Mouse (Mus musculus): Measurements from ENCODE around the gene Prn. TPM values are rescaled to one million over a fixed set of nuclear protein-coding genes. Genes with fewer than 3 reads are reported as not detected.
A peak's percentile ranks its signal among the peaks of the same experiment; 100 is the strongest.

Prn gene
- polyA plus RNA-seq, 1 experiment from 2014 or later, result not detected

GRCm38 (mm10) chr2:131993563-131994088 lies 83.9 kb downstream of the Prn start:
- Histone ChIP-seq H3K36me3 (replicated peaks; ENCODE audit: control insufficient read depth, insufficient read depth, low read depth, low read length) (no peaks in the 10 kb centered on the region), H3K9ac (replicated peaks; ENCODE audit: low read length) (no peak overlapping the region), H3K9me3 (replicated peaks; ENCODE audit: control insufficient read depth, low read length) (no peaks in the 10 kb centered on the region), H3K4me3 (ENCODE audit: low read depth, low read length) (no peak overlapping the region), H3K4me1 (ENCODE audit: control insufficient read depth, insufficient read depth, low read length) (no peaks in the 10 kb centered on the region), H3K27me3 (ENCODE audit: control insufficient read depth, insufficient read depth, low read length) (no peaks in the 10 kb centered on the region), H3K27ac (replicated peaks; ENCODE audit: low read depth, low read length) (no peak overlapping the region), H3K4me2 (ENCODE audit: low read depth, low read length) (no peak overlapping the region)
- DNase-seq (ENCODE audit: low spot score), result no peak
- ATAC-seq (replicated peaks; ENCODE audit: insufficient number of reproducible peaks, low FRiP score, low TSS enrichment, low read depth), result peak; percentile 73
- 40% methylated on average over 14 of the region's 14 CpGs for WGBS

DNA sequence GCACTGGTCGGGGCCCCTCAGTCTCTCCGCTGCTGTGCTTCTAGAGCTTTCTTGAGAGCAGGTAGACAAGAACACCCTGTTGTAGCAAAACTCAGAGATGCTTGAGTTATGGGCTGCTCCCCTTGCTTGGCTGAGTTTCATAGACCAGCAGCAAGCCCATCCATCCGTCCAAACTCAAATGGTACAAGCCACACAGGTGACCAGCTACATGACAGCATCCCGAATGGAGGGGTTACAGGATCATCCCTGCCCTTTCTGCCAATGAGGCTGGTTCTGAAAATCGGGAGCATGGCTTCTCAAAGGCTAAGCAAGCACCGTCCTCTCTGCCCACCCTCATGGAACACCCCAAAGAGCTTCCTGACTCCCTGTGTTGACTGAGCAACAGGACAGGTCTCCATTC lies 85.2 kb downstream of the Prn start:
- H3K4me1 ChIP-seq (ENCODE audit: control insufficient read depth, insufficient read depth, low read length), result no peaks in the 10 kb centered on the region
- no peak overlapping the region for H3K9ac ChIP-seq (replicated peaks; ENCODE audit: low read length)
- no peak overlapping the region for H3K27ac ChIP-seq (replicated peaks; ENCODE audit: low read depth, low read length)
- no peak overlapping the region for H3K4me2 ChIP-seq (ENCODE audit: low read depth, low read length)
- 89% methylated on average over 6 of the region's 6 CpGs for WGBS
- DNase-seq (ENCODE audit: low spot score) (no peak), ATAC-seq (replicated peaks; ENCODE audit: insufficient number of reproducible peaks, low FRiP score, low TSS enrichment, low read depth) (no peak)
- no peaks in the 10 kb centered on the region for H3K9me3 ChIP-seq (replicated peaks; ENCODE audit: control insufficient read depth, low read length)
- no peaks in the 10 kb centered on the region for H3K27me3 ChIP-seq (ENCODE audit: control insufficient read depth, insufficient read depth, low read length)
- no peaks in the 10 kb centered on the region for H3K36me3 ChIP-seq (replicated peaks; ENCODE audit: control insufficient read depth, insufficient read depth, low read depth, low read length)
- no peak overlapping the region for H3K4me3 ChIP-seq (ENCODE audit: low read depth, low read length)

DNA sequence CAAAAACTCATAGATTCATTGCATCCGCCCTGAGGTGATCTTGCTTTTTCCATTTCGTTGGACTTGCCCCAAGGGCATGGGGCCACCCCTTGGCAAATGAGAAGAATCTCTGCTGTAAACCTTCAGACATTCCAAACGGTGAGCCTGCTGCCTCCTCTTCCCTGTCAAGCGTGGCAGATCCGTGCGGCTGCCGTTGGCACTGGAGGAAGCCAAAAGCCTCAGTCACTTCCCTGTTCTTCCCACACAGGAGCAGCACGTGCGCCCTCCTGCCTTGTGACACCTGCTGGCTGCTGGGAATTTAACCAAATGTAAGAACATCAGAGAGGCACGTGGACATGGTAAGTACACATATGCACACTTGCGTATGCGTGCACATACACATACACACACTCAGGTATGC lies 86.0 kb downstream of the Prn start:
- Histone ChIP-seq H3K4me1 (ENCODE audit: control insufficient read depth, insufficient read depth, low read length) (no peaks in the 10 kb centered on the region), H3K36me3 (replicated peaks; ENCODE audit: control insufficient read depth, insufficient read depth, low read depth, low read length) (no peaks in the 10 kb centered on the region), H3K27me3 (ENCODE audit: control insufficient read depth, insufficient read depth, low read length) (no peaks in the 10 kb centered on the region), H3K4me2 (ENCODE audit: low read depth, low read length) (no peak overlapping the region), H3K27ac (replicated peaks; ENCODE audit: low read depth, low read length) (no peak overlapping the region), H3K9ac (replicated peaks; ENCODE audit: low read length) (no peak overlapping the region), H3K9me3 (replicated peaks; ENCODE audit: control insufficient read depth, low read length) (no peaks in the 10 kb centered on the region), H3K4me3 (ENCODE audit: low read depth, low read length) (no peak overlapping the region)
- ATAC-seq (replicated peaks; ENCODE audit: insufficient number of reproducible peaks, low FRiP score, low TSS enrichment, low read depth) (no peak), DNase-seq (ENCODE audit: low spot score) (no peak)
- 85% methylated on average over 12 of the region's 12 CpGs for WGBS

DNA sequence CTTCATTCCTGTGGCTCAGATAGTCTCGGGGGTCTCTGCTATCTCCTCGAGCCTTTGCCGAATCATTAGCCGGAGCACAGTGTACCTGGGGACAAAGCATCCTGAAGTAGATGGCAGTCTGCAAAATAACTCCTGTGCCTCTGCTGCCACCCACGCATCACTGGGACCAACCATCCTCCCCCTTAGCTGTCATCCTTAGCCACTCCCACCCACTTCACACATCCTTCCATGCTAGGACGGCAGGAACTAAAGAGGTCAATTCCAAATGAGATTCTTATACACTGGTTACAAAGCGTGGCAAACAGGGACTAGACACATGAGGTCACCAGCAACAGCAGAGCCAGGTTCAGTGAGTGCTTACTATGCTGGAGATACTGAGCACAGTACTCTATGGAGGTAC lies 86.6 kb downstream of the Prn start:
- Histone ChIP-seq H3K4me3 (ENCODE audit: low read depth, low read length) (no peak overlapping the region), H3K27me3 (ENCODE audit: control insufficient read depth, insufficient read depth, low read length) (no peaks in the 10 kb centered on the region), H3K4me1 (ENCODE audit: control insufficient read depth, insufficient read depth, low read length) (no peaks in the 10 kb centered on the region), H3K4me2 (ENCODE audit: low read depth, low read length) (no peak overlapping the region), H3K9me3 (replicated peaks; ENCODE audit: control insufficient read depth, low read length) (no peaks in the 10 kb centered on the region), H3K27ac (replicated peaks; ENCODE audit: low read depth, low read length) (no peak overlapping the region), H3K9ac (replicated peaks; ENCODE audit: low read length) (no peak overlapping the region), H3K36me3 (replicated peaks; ENCODE audit: control insufficient read depth, insufficient read depth, low read depth, low read length) (no peaks in the 10 kb centered on the region)
- DNase-seq (ENCODE audit: low spot score) (no peak), ATAC-seq (replicated peaks; ENCODE audit: insufficient number of reproducible peaks, low FRiP score, low TSS enrichment, low read depth) (no peak)
- WGBS, result 83% methylated on average over 7 of the region's 7 CpGs

GRCm38 (mm10) chr2:131997356-131997755 lies 87.6 kb downstream of the Prn start:
- no peaks in the 10 kb centered on the region for H3K4me1 ChIP-seq (ENCODE audit: control insufficient read depth, insufficient read depth, low read length)
- H3K36me3 ChIP-seq (replicated peaks; ENCODE audit: control insufficient read depth, insufficient read depth, low read depth, low read length), result no peaks in the 10 kb centered on the region
- no peaks in the 10 kb centered on the region for H3K27me3 ChIP-seq (ENCODE audit: control insufficient read depth, insufficient read depth, low read length)
- DNase-seq (ENCODE audit: low spot score) (no peak), ATAC-seq (replicated peaks; ENCODE audit: insufficient number of reproducible peaks, low FRiP score, low TSS enrichment, low read depth) (no peak)
- H3K27ac ChIP-seq (replicated peaks; ENCODE audit: low read depth, low read length), result no peak overlapping the region
- H3K4me2 ChIP-seq (ENCODE audit: low read depth, low read length), result no peak overlapping the region
- no peak overlapping the region for H3K4me3 ChIP-seq (ENCODE audit: low read depth, low read length)
- H3K9ac ChIP-seq (replicated peaks; ENCODE audit: low read length), result no peak overlapping the region
- H3K9me3 ChIP-seq (replicated peaks; ENCODE audit: control insufficient read depth, low read length), result no peaks in the 10 kb centered on the region
- WGBS, result 35% methylated on average over 5 of the region's 5 CpGs

GRCm38 (mm10) chr2:132001696-132002334 lies 92.1 kb downstream of the Prn start:
- H3K4me2 ChIP-seq (ENCODE audit: low read depth, low read length), result no peak overlapping the region
- H3K27ac ChIP-seq (replicated peaks; ENCODE audit: low read depth, low read length), result no peak overlapping the region
- ATAC-seq (replicated peaks; ENCODE audit: insufficient number of reproducible peaks, low FRiP score, low TSS enrichment, low read depth) (no peak), DNase-seq (ENCODE audit: low spot score) (no peak)
- H3K9me3 ChIP-seq (replicated peaks; ENCODE audit: control insufficient read depth, low read length), result no peaks in the 10 kb centered on the region
- H3K36me3 ChIP-seq (replicated peaks; ENCODE audit: control insufficient read depth, insufficient read depth, low read depth, low read length), result no peaks in the 10 kb centered on the region
- H3K27me3 ChIP-seq (ENCODE audit: control insufficient read depth, insufficient read depth, low read length), result no peaks in the 10 kb centered on the region
- WGBS, result 78% methylated on average over 13 of the region's 13 CpGs
- H3K4me3 ChIP-seq (ENCODE audit: low read depth, low read length), result no peak overlapping the region
- no peaks in the 10 kb centered on the region for H3K4me1 ChIP-seq (ENCODE audit: control insufficient read depth, insufficient read depth, low read length)
- no peak overlapping the region for H3K9ac ChIP-seq (replicated peaks; ENCODE audit: low read length)

- no peaks in the 10 kb centered on the region for H3K27me3 ChIP-seq (ENCODE audit: control insufficient read depth, insufficient read depth, low read length)
- no peak for ATAC-seq (replicated peaks; ENCODE audit: insufficient number of reproducible peaks, low FRiP score, low TSS enrichment, low read depth)
- no peak overlapping the region for H3K4me3 ChIP-seq (ENCODE audit: low read depth, low read length)
- 86% methylated on average over 5 of the region's 5 CpGs for WGBS
- no peak overlapping the region for H3K27ac ChIP-seq (replicated peaks; ENCODE audit: low read depth, low read length)
- no peaks in the 10 kb centered on the region for H3K4me1 ChIP-seq (ENCODE audit: control insufficient read depth, insufficient read depth, low read length)
- H3K9ac ChIP-seq (replicated peaks; ENCODE audit: low read length), result no peak overlapping the region
- H3K4me2 ChIP-seq (ENCODE audit: low read depth, low read length), result no peak overlapping the region
- no peaks in the 10 kb centered on the region for H3K36me3 ChIP-seq (replicated peaks; ENCODE audit: control insufficient read depth, insufficient read depth, low read depth, low read length)
- DNase-seq (ENCODE audit: low spot score), result no peak
- H3K9me3 ChIP-seq (replicated peaks; ENCODE audit: control insufficient read depth, low read length), result no peaks in the 10 kb centered on the region
These were observed 94.2 kb downstream of the Prn start for GRCm38 (mm10) chr2:132003916-132004315.

DNA sequence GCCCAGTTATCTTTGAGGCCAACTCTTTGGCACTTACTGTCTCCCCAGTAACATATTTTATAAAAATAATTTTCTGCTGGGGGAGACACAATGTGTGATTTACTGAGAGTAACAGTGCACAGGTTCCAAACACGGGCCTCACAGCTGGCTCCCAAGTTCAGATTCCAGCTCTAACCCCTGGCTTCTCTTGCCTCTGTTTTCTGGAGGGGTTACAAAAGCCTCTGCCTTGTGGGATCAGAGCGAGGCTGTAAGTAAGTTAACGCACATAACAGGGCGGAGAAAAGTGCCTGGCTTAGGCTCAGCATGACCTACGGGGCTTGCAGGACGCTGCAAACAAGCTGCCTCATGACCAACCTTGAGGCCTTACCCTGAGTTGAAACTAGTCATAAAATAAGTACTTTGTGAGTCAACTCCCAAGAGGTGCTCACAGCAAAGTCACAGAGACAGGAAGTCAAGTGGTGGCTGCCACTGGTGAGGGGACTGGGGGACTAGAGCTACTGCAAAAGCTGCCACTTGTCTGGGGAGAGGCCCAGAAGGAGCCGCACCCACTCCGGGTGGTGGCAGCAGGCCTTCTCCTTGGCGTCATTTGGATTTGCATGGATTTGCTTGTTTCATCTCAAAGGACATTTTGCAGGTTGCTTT lies 94.9 kb downstream of the Prn start:
- H3K27me3 ChIP-seq (ENCODE audit: control insufficient read depth, insufficient read depth, low read length), result no peaks in the 10 kb centered on the region
- no peak for DNase-seq (ENCODE audit: low spot score)
- H3K27ac ChIP-seq (replicated peaks; ENCODE audit: low read depth, low read length), result no peak overlapping the region
- H3K4me3 ChIP-seq (ENCODE audit: low read depth, low read length), result no peak overlapping the region
- H3K36me3 ChIP-seq (replicated peaks; ENCODE audit: control insufficient read depth, insufficient read depth, low read depth, low read length), result no peaks in the 10 kb centered on the region
- 79% methylated on average over 9 of the region's 9 CpGs for WGBS
- H3K9ac ChIP-seq (replicated peaks; ENCODE audit: low read length), result no peak overlapping the region
- H3K4me1 ChIP-seq (ENCODE audit: control insufficient read depth, insufficient read depth, low read length), result no peaks in the 10 kb centered on the region
- no peaks in the 10 kb centered on the region for H3K9me3 ChIP-seq (replicated peaks; ENCODE audit: control insufficient read depth, low read length)
- H3K4me2 ChIP-seq (ENCODE audit: low read depth, low read length), result no peak overlapping the region
- no peak for ATAC-seq (replicated peaks; ENCODE audit: insufficient number of reproducible peaks, low FRiP score, low TSS enrichment, low read depth)
